Mouse (Mus musculus): ENCODE results near the gene Mylk. TPM values are rescaled to one million over a fixed set of nuclear protein-coding genes. Genes with fewer than 3 reads are reported as not detected.

The Mylk gene
- polyA plus RNA-seq, 1 experiment from 2014 or later: 3.0 TPM

DNA sequence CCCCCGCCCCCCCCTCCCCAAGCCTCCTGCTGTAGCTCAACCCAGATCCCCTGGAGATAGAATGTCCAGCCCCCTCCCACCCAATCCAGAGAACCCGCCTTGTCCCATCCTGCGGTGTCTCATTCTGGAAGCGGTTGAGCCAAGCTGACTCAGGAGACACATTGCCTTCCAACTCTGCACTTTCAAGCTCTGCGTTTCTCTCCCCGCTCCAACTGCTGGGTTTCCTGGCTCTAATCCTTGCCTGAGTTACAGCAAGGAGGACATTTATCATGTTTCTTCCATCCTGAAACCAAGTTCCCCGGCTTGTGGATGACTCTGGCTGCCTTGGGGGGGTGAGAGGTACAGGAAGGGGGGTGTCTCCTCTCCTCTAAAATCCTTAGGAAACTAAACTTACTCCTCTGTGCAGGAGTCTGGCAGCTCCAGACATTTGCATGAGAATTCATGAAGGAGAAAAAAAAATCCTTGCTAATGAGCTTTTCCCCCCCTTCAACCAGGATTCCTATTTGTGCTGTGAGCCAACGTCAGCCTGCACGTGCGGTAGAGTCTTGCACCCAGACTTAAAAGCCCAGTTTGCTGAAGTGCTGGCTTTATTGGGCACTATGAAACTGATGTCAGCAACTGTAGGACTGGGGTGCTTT is 256.0 kb downstream of the Mylk start:
- Histone ChIP-seq H3K4me1 (peaks cover 18% of the 10 kb centered on the region), H3K36me3 (replicated peaks) (no peaks in the 10 kb centered on the region), H3K9me3 (no peaks in the 10 kb centered on the region), H3K4me3 (peak overlapping the region; percentile 37), H3K27me3 (replicated peaks; ENCODE audit: low read depth, poor library complexity, severe bottlenecking) (peaks cover 27% of the 10 kb centered on the region), H3K27ac (replicated peaks) (no peak overlapping the region)
- WGBS: 7% methylated on average over 10 of the region's 10 CpGs
- DNase-seq (ENCODE audit: low spot score): no peak

DNA sequence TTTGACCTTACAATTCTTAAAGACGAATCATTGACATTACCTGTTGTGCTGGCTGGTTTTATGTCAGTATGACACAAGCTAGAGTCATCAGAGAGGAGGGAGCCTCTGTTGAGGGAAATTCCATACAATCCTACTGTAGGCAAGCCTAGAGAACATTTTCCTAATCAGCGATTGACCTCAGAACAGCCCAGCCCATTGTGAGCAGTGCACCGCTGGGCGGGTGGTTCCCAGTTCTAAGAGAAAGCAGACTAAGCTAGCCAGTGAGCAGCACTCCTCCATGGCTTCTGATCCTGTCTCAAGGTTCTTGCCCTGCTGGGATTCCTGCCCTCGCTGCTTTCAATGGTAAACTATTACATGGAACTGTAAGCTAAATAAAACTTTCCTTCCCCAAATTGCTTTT is 259.3 kb downstream of the Mylk start:
- H3K4me3 ChIP-seq: no peak overlapping the region
- peaks cover 22% of the 10 kb centered on the region for H3K27me3 ChIP-seq (replicated peaks; ENCODE audit: low read depth, poor library complexity, severe bottlenecking)
- no peaks in the 10 kb centered on the region for H3K36me3 ChIP-seq (replicated peaks)
- WGBS: 75% methylated on average over 5 of the region's 5 CpGs
- no peak for DNase-seq (ENCODE audit: low spot score)
- H3K4me1 ChIP-seq: peaks cover 10% of the 10 kb centered on the region
- no peak overlapping the region for H3K27ac ChIP-seq (replicated peaks)
- no peaks in the 10 kb centered on the region for H3K9me3 ChIP-seq

DNA sequence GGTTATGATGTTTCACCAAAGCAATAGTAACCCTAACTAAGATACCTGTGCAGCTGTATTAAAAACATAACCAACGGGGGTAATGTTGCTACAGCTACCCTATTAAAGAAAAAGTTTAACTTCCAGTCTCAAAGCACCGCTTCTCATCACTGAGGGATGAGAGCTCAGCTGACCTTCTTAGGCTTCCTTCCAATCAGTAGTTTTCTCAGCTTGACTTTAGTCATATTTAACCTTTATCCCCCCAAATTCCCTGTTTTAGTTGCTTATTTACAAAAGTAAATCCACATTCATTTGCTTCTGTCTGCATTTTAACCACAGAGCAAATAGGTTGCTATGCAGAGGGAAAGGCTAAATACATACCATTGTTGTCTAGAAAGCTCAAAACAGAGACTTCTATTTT is 259.7 kb downstream of the Mylk start:
- H3K9me3 ChIP-seq: no peaks in the 10 kb centered on the region
- H3K36me3 ChIP-seq (replicated peaks): no peaks in the 10 kb centered on the region
- WGBS: 87% methylated on average over 2 of the region's 2 CpGs
- H3K4me3 ChIP-seq: no peak overlapping the region
- peaks cover 10% of the 10 kb centered on the region for H3K4me1 ChIP-seq
- no peak overlapping the region for H3K27ac ChIP-seq (replicated peaks)
- DNase-seq (ENCODE audit: low spot score): no peak
- peaks cover 21% of the 10 kb centered on the region for H3K27me3 ChIP-seq (replicated peaks; ENCODE audit: low read depth, poor library complexity, severe bottlenecking)

GRCm38 (mm10) chr16:35006251-35006650 is 261.2 kb downstream of the Mylk start:
- Histone ChIP-seq H3K36me3 (replicated peaks) (no peaks in the 10 kb centered on the region), H3K27ac (replicated peaks) (no peak overlapping the region), H3K27me3 (replicated peaks; ENCODE audit: low read depth, poor library complexity, severe bottlenecking) (peaks cover 6% of the 10 kb centered on the region; the same call in 1 of the 2 replicates), H3K4me1 (peaks cover 2% of the 10 kb centered on the region), H3K4me3 (no peak overlapping the region), H3K9me3 (no peaks in the 10 kb centered on the region)
- DNase-seq (ENCODE audit: low spot score): no peak
- WGBS: 88% methylated on average over 5 of the region's 5 CpGs

DNA sequence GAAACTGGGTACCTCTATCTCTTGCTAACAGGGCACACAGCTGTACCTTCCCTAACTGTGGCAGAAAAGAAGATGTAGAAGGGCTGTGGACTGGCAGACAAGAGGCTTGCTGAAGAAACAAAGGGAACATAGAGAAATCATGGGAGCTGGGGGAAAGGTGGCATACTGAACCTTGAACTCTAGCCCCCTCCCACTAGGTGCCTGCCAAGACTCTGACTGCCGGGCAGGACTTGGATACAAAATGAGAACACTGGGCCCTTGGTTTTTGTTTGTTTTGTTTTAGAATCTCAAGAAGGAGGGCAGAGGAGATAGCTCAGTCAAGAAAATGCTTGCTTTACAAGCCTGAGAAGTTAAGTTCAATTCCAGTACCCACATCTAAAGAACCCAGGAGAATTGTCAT is 262.4 kb downstream of the Mylk start:
- Histone ChIP-seq H3K4me1 (no peaks in the 10 kb centered on the region), H3K27me3 (replicated peaks; ENCODE audit: low read depth, poor library complexity, severe bottlenecking) (no peaks in the 10 kb centered on the region; the same call in 1 of the 2 replicates), H3K9me3 (no peaks in the 10 kb centered on the region), H3K36me3 (replicated peaks) (no peaks in the 10 kb centered on the region), H3K27ac (replicated peaks) (no peak overlapping the region), H3K4me3 (no peak overlapping the region)
- no peak for DNase-seq (ENCODE audit: low spot score)
- WGBS: 63% methylated on average over 1 of the region's 1 CpGs

DNA sequence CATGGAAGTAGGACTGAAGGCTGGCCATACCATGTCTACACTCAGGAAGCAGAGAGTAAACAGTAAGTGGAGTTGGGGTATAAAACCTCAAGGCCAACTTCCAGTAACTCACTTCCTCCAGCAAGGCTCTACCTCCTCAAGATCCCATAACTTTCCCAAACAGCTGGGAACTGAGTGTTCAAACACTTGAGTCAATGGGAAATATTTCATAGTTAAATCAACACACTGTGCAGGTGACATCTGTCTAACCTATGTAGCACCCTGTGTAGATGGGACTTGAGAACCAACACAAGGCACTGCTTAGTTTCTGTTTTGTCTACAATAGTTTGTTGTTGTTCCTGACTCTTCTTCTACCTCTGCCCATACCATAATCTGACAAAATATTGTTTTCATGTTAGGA is 263.4 kb downstream of the Mylk start:
- H3K27me3 ChIP-seq (replicated peaks; ENCODE audit: low read depth, poor library complexity, severe bottlenecking): no peaks in the 10 kb centered on the region; the same call in 1 of the 2 replicates
- H3K9me3 ChIP-seq: no peaks in the 10 kb centered on the region
- H3K4me1 ChIP-seq: no peaks in the 10 kb centered on the region
- H3K36me3 ChIP-seq (replicated peaks): no peaks in the 10 kb centered on the region
- no peak overlapping the region for H3K4me3 ChIP-seq
- no peak overlapping the region for H3K27ac ChIP-seq (replicated peaks)
- no peak for DNase-seq (ENCODE audit: low spot score)

GRCm38 (mm10) chr16:35013501-35013900 is 268.5 kb downstream of the Mylk start:
- Histone ChIP-seq H3K4me1 (no peaks in the 10 kb centered on the region), H3K4me3 (no peak overlapping the region), H3K27ac (replicated peaks) (no peak overlapping the region), H3K27me3 (replicated peaks; ENCODE audit: low read depth, poor library complexity, severe bottlenecking) (peaks cover 16% of the 10 kb centered on the region), H3K36me3 (replicated peaks) (no peaks in the 10 kb centered on the region), H3K9me3 (no peaks in the 10 kb centered on the region)
- 89% methylated on average over 2 of the region's 2 CpGs for WGBS
- no peak for DNase-seq (ENCODE audit: low spot score)

GRCm38 (mm10) chr16:35016491-35016890 is 271.5 kb downstream of the Mylk start:
- DNase-seq (ENCODE audit: low spot score): no peak
- Histone ChIP-seq H3K4me1 (no peaks in the 10 kb centered on the region), H3K9me3 (no peaks in the 10 kb centered on the region), H3K36me3 (replicated peaks) (no peaks in the 10 kb centered on the region), H3K4me3 (no peak overlapping the region), H3K27me3 (replicated peaks; ENCODE audit: low read depth, poor library complexity, severe bottlenecking) (peaks cover 40% of the 10 kb centered on the region), H3K27ac (replicated peaks) (no peak overlapping the region)
- WGBS: 73% methylated on average over 3 of the region's 3 CpGs

DNA sequence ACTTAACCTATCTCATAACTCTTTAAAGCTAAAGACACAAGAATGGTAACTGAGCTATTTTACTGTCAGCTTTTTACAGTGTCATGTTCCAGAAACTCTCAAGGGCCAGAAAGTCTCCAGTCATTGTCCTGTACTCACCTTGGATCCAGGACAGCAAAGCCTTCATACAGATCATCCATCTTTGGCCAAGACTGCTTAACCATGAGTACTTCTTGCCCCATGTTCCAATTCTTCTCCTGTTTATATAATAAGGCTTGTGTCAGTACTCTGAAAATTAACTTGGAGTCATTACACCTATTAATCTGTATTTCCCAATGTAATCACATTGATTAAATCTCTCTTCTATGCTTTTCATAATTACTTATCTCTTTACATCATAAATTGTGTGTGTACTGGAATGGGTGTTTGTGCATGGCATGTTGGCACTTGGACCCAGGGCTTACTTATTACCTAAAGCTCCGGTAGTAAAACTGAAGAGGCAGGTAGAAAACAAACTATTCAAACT is 273.5 kb downstream of the Mylk start:
- H3K27ac ChIP-seq (replicated peaks): no peak overlapping the region
- no peaks in the 10 kb centered on the region for H3K4me1 ChIP-seq
- no peaks in the 10 kb centered on the region for H3K36me3 ChIP-seq (replicated peaks)
- WGBS: 93% methylated on average over 1 of the region's 1 CpGs
- no peak for DNase-seq (ENCODE audit: low spot score)
- peaks cover 40% of the 10 kb centered on the region for H3K27me3 ChIP-seq (replicated peaks; ENCODE audit: low read depth, poor library complexity, severe bottlenecking)
- H3K4me3 ChIP-seq: no peak overlapping the region
- no peaks in the 10 kb centered on the region for H3K9me3 ChIP-seq

GRCm38 (mm10) chr16:35021903-35022241 is 276.9 kb downstream of the Mylk start:
- H3K36me3 ChIP-seq (replicated peaks): peaks cover 17% of the 10 kb centered on the region
- H3K27me3 ChIP-seq (replicated peaks; ENCODE audit: low read depth, poor library complexity, severe bottlenecking): peaks cover 34% of the 10 kb centered on the region
- 0 out of 2 replicates have a peak, but pooled peaks cover 2% of the 10 kb centered on the region for H3K9me3 ChIP-seq
- whole genome bisulfite sequencing: 55% methylated on average over 5 of the region's 5 CpGs
- H3K4me3 ChIP-seq: peak overlapping the region; percentile 88
- no peak for DNase-seq (ENCODE audit: low spot score)
- peak overlapping the region; percentile 91 for H3K27ac ChIP-seq (replicated peaks)
- no peaks in the 10 kb centered on the region for H3K4me1 ChIP-seq

- DNase-seq (ENCODE audit: low spot score): peak; percentile 98
- Histone ChIP-seq H3K36me3 (replicated peaks) (peaks cover 23% of the 10 kb centered on the region), H3K4me3 (peak within 1 kb of the TSS; percentile 88), H3K27ac (replicated peaks) (peak within 1 kb of the TSS; percentile 91), H3K4me1 (no peaks in the 10 kb centered on the region), H3K27me3 (replicated peaks; ENCODE audit: low read depth, poor library complexity, severe bottlenecking) (peaks cover 34% of the 10 kb centered on the region), H3K9me3 (0 out of 2 replicates have a peak, but pooled peaks cover 2% of the 10 kb centered on the region)
- WGBS: under 1% methylated on average over 86 of the region's 97 CpGs
These were observed 277.5 kb downstream of the Mylk start, which contains the start of gene Hacd2 for GRCm38 (mm10) chr16:35022242-35023137. TSS of gene Hacd2 (plus strand) at chr16:35022428.

GRCm38 (mm10) chr16:35023138-35023735 is 278.2 kb downstream of the Mylk start:
- Histone ChIP-seq H3K27ac (replicated peaks) (peak overlapping the region; percentile 91; the same call in 1 of the 2 replicates), H3K36me3 (replicated peaks) (peaks cover 25% of the 10 kb centered on the region), H3K4me3 (peak overlapping the region; percentile 88), H3K4me1 (no peaks in the 10 kb centered on the region), H3K27me3 (replicated peaks; ENCODE audit: low read depth, poor library complexity, severe bottlenecking) (peaks cover 26% of the 10 kb centered on the region), H3K9me3 (0 out of 2 replicates have a peak, but pooled peaks cover 2% of the 10 kb centered on the region)
- no peak for DNase-seq (ENCODE audit: low spot score)
- WGBS: 3% methylated on average over 8 of the region's 8 CpGs

Measured in embryonic facial prominence, embryonic 10.5 days (tissue).